Mouse (Mus musculus) forebrain, embryonic 14.5 days (tissue): ENCODE measurements around the gene Inpp4b. TPM values are rescaled to one million over a fixed set of nuclear protein-coding genes. Genes with fewer than 3 reads are reported as not detected.

Source experiments
- ATAC-seq: fragments of 200-750 bp; cut with Nextera tagmentation; 2 replicates; pipeline ENCODE4 v1.8.0; 2017; ENCODE audit warnings: mild to moderate bottlenecking, moderate library complexity
- DNase-seq: peaks from one replicate; pipeline ENCODE4 v3.0.0-alpha.2; 2015; ENCODE audit warnings: low spot score
- H3K27ac ChIP-seq: fragments of 300-500 bp; sonication (generic); 2 replicates; pipeline ENCODE4 v1.5.1; 2014; ENCODE audit warnings: low read depth, mild to moderate bottlenecking, control low read depth, low read length, moderate library complexity
- H3K27me3 ChIP-seq: fragments of 300-500 bp; sonication (generic); replicated peaks from 2 replicates; pipeline ENCODE4 v1.6.1; 2014; ENCODE audit warnings: low read length, control low read depth, mixed read lengths; ENCODE audit not compliant: control insufficient read depth, insufficient read depth
- H3K36me3 ChIP-seq: fragments of 300-500 bp; sonication (generic); 2 replicates; pipeline ENCODE4 v1.6.1; 2014; ENCODE audit warnings: low read length, control low read depth; ENCODE audit not compliant: control insufficient read depth, insufficient read depth
- H3K4me1 ChIP-seq: fragments of 300-500 bp; sonication (generic); 2 replicates; pipeline ENCODE4 v1.6.1; 2014; ENCODE audit warnings: antibody characterized with exemption, low read length, control low read depth; ENCODE audit not compliant: control insufficient read depth, insufficient read depth
- H3K4me2 ChIP-seq: fragments of 300-500 bp; sonication (generic); 2 replicates; pipeline ENCODE4 v1.6.1; 2014; ENCODE audit warnings: mild to moderate bottlenecking, control low read depth, low read length
- H3K4me3 ChIP-seq: fragments of 300-500 bp; sonication (generic); 2 replicates; pipeline ENCODE4 v1.5.1; 2014; ENCODE audit warnings: low read depth, low read length, control low read depth
- H3K9ac ChIP-seq: fragments of 300-500 bp; sonication (generic); 2 replicates; pipeline ENCODE4 v1.6.1; 2014; ENCODE audit warnings: mild to moderate bottlenecking, low read length, control low read depth, moderate library complexity
- H3K9me3 ChIP-seq: fragments of 300-500 bp; sonication (generic); replicated peaks from 2 replicates; pipeline ENCODE4 v1.6.1; 2016; ENCODE audit warnings: low read length, control low read depth, mixed read lengths; ENCODE audit not compliant: control insufficient read depth
- WGBS: fragments of 180-500 bp; shearing (Covaris S2); extraction: QIAGEN DNeasy Blood & Tissue Kit; methylation state at CpG from one replicate; pipeline ENCODE4 v1.1.7; 2014; 5-methylcytosine and 5-hydroxymethylcytosine counted together
- polyA plus RNA-seq: library from polyadenylated mRNA; unstranded; fragments of >200 nt; fragmentation: Nextera tagmentation; extraction: Ambion mirVana; gene quantifications from 2 replicates; pipeline ENCODE4 v1.2.1, GENCODE M21; 2014

Inpp4b gene
- polyA plus RNA-seq, 1 experiment from 2014 or later: 2.4 TPM

DNA sequence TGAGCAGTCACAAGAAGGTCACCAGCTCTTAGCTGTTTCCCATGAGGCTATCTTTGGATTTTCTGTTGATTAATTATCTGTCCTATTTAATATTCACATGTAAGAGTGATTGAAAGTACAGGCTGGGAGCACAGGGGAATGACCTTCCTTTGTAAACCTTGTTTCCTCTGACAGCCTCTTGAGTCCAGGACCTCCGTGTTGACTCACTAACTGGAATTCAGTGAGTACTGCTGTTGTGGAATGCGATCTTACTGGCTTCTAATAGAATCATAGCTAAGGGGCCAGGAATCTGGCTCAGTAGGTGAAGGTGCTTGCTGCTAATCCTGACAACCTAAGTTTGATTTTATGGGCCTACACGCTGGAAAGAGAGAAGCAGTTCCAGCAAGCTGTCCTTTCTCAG, 523.3 kb downstream of the Inpp4b start:
- H3K4me3 ChIP-seq: no peak overlapping the region
- no peak overlapping the region for H3K4me2 ChIP-seq
- no peaks in the 10 kb centered on the region for H3K9me3 ChIP-seq
- no peaks in the 10 kb centered on the region for H3K36me3 ChIP-seq
- H3K9ac ChIP-seq: no peak overlapping the region
- no peaks in the 10 kb centered on the region for H3K27me3 ChIP-seq
- no peak overlapping the region for H3K27ac ChIP-seq
- DNase-seq (no peak), ATAC-seq (no peak)
- WGBS: 79% methylated on average over 3 of the region's 3 CpGs
- no peaks in the 10 kb centered on the region for H3K4me1 ChIP-seq

DNA sequence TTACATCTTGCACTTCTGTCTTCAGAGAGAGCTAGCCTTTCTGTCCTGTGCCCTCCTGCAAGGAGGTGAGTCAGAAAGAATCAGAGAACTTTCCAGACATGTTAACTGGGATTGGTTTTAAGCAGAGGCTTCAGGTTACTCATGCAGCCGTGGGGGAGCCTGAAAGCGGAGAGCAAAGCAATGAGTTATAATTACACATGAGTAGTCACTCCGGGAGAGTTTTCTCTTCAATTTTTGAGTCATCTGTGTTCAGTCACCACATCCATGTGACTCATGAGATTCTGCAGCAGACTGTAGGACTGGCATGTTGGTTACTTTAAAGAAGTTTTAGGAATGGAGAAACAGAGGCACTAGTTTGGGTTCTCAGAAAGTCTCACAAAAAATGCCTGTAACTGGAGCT, 524.7 kb downstream of the Inpp4b start:
- no peak overlapping the region for H3K4me3 ChIP-seq
- no peaks in the 10 kb centered on the region for H3K36me3 ChIP-seq
- DNase-seq (no peak), ATAC-seq (no peak)
- H3K9ac ChIP-seq: no peak overlapping the region
- WGBS: 75% methylated on average over 3 of the region's 3 CpGs
- H3K4me1 ChIP-seq: no peaks in the 10 kb centered on the region
- no peak overlapping the region for H3K27ac ChIP-seq
- no peaks in the 10 kb centered on the region for H3K9me3 ChIP-seq
- no peaks in the 10 kb centered on the region for H3K27me3 ChIP-seq
- H3K4me2 ChIP-seq: no peak overlapping the region

DNA sequence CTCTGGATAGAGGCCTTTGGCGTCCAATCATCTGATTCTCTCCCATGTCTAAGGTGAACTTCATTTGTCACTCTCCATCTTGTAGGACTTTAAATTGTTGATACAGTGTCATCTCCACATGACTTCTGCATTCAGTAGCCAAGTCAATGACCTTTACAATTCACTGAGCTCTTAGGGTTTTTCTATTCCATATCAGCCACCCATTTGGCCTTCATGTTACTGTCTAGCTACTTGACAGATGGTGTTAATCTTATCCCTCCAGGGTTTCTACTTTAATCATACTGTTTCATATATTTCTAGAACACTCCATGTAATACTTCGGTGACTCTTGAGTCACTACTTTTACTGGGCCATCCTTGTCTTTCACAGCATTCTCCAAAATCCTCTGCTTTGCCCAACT, 528.1 kb downstream of the Inpp4b start:
- Histone ChIP-seq H3K4me1 (no peaks in the 10 kb centered on the region), H3K9ac (no peak overlapping the region), H3K27me3 (no peaks in the 10 kb centered on the region), H3K4me3 (no peak overlapping the region), H3K27ac (no peak overlapping the region), H3K4me2 (no peak overlapping the region), H3K36me3 (no peaks in the 10 kb centered on the region), H3K9me3 (no peaks in the 10 kb centered on the region)
- ATAC-seq (no peak), DNase-seq (no peak)
- 89% methylated on average over 2 of the region's 2 CpGs for WGBS

DNA sequence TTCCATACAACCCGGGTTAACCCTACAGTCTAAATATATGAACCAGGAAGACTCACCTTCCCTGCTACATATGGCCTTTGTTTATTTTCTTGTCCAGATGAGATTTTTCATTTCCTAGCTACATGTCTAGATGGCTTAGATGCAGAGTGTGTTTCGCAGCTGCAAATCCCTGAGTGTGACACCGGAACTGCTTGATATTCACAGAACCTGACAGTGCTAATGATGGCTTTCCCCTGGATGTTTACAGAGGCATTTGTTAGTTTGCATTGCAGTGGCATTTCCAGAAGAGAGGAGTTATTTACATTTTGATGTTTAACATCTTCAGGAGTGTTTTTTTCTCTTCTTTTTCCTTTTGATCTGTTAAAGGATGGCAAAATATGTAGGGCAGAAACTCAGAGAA, 537.7 kb downstream of the Inpp4b start:
- no peak overlapping the region for H3K4me2 ChIP-seq
- H3K9ac ChIP-seq: no peak overlapping the region
- no peak overlapping the region for H3K4me3 ChIP-seq
- H3K27me3 ChIP-seq: no peaks in the 10 kb centered on the region
- no peak overlapping the region for H3K27ac ChIP-seq
- no peaks in the 10 kb centered on the region for H3K36me3 ChIP-seq
- DNase-seq (no peak), ATAC-seq (no peak)
- 70% methylated on average over 3 of the region's 3 CpGs for WGBS
- H3K9me3 ChIP-seq: no peaks in the 10 kb centered on the region
- H3K4me1 ChIP-seq: 0 out of 2 replicates have a peak, but pooled peaks cover 2% of the 10 kb centered on the region

DNA sequence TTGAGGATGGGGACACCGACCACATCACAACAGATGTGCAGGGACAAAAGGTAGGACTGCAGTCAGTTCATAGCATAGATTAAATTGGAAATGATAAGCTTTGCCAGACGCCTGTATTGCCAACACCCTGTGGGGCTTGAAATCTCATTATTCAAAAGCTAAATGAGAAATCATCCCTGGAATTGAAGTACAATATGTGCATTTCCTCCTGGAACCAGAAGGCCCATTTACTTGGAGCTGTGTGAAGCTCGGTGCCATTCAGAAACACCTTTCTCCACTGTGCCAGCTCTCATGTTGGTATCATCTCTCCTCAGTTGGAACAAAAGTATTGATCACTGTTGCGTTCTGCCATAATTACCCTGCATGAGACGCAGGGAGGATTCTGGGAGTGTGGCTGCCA, 541.8 kb downstream of the Inpp4b start:
- Histone ChIP-seq H3K4me1 (0 out of 2 replicates have a peak, but pooled peaks cover 2% of the 10 kb centered on the region), H3K4me2 (no peak overlapping the region), H3K4me3 (no peak overlapping the region), H3K27me3 (no peaks in the 10 kb centered on the region), H3K9me3 (no peaks in the 10 kb centered on the region), H3K27ac (no peak overlapping the region), H3K36me3 (no peaks in the 10 kb centered on the region), H3K9ac (no peak overlapping the region)
- ATAC-seq (no peak), DNase-seq (no peak)
- 86% methylated on average over 5 of the region's 5 CpGs for WGBS

DNA sequence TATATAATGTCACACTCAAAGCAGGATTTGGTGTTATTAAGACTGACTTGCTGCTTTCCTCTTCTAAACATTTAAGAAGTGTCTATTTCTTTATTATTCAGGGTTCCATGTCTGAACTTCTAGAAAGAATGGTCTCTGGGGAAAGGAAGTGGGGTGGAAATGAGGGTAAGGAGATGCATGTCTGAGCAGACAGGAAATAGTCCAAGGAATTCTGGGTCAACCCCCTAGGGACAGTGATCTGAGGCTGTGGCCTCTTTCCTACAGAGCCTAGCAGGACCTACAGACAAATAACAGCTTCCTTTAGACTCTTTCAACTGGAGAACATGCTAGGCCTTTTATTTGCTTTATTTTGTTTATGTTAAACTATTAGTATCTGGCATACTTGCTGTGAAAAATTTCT, 546.5 kb downstream of the Inpp4b start:
- H3K4me2 ChIP-seq: no peak overlapping the region
- no peaks in the 10 kb centered on the region for H3K4me1 ChIP-seq
- ATAC-seq (no peak), DNase-seq (no peak)
- no peak overlapping the region for H3K27ac ChIP-seq
- H3K9me3 ChIP-seq: no peaks in the 10 kb centered on the region
- H3K4me3 ChIP-seq: no peak overlapping the region
- no peaks in the 10 kb centered on the region for H3K27me3 ChIP-seq
- H3K9ac ChIP-seq: no peak overlapping the region
- H3K36me3 ChIP-seq: no peaks in the 10 kb centered on the region

DNA sequence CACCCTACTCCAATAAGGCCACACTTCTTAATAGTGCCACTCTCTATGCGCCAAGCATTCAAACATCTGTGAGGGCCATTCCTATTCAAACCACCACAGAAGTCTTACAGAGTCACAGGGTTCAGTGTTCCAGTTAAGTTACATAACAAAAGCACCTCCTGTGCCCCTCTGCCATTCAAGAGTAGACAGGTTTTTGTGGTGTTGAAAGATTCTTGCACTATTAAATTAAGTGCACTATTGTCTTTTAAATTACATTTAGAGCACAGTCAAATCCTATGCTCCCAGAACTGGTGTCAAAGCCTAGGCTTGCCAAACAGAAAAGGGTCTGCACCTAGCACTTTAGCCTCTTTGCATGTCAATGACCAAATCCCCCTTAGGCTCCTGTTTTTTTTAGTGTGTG, 550.9 kb downstream of the Inpp4b start:
- Histone ChIP-seq H3K36me3 (no peaks in the 10 kb centered on the region), H3K9ac (no peak overlapping the region), H3K27ac (no peak overlapping the region), H3K4me2 (no peak overlapping the region), H3K4me3 (no peak overlapping the region), H3K9me3 (no peaks in the 10 kb centered on the region), H3K27me3 (no peaks in the 10 kb centered on the region), H3K4me1 (no peaks in the 10 kb centered on the region)
- DNase-seq (no peak), ATAC-seq (no peak)
- 75% methylated on average over 1 of the region's 1 CpGs for WGBS

DNA sequence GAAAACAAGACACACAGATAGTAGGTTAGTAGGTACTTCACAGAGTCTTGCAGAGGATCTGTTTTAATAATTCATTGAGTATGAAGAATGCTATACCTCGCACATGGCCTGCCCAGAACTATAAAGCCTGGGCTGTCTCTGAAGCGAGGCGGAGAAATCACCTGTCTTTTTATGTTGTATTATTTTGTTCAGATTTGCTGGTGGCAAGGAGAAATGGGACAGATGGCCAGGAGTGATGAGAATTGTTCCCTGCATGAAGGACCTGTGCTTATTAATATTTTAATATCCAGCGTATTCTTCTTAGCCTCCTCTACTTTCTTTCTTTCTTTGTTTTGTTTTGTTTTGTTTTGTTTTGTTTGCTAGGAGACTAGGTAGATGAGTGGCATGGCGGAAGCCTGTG, 604.5 kb downstream of the Inpp4b start:
- Histone ChIP-seq H3K4me1 (no peaks in the 10 kb centered on the region), H3K4me2 (no peak overlapping the region), H3K4me3 (no peak overlapping the region), H3K27ac (no peak overlapping the region), H3K27me3 (no peaks in the 10 kb centered on the region), H3K9me3 (no peaks in the 10 kb centered on the region), H3K36me3 (no peaks in the 10 kb centered on the region), H3K9ac (no peak overlapping the region)
- DNase-seq (no peak), ATAC-seq (no peak)
- WGBS: 91% methylated on average over 5 of the region's 5 CpGs

DNA sequence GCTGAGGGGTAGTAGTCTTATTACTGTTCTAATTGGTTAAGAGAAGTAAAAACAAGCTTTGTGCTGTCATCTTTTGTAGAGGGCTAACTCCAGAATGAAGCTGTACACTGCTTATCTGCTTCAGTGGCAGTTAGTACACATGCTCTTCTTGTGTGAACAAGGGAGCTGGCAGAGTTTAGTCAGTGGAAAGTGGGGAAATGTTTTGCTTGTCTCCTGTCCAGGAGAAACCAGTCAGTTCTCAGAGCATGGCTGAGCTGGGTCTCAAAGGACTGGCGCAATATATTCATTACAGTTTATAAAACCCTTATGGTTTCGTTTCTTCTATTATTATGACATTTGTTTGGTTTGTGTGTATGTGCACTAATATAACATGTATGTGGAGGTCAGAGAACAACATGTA, 610.7 kb downstream of the Inpp4b start:
- Histone ChIP-seq H3K4me3 (no peak overlapping the region), H3K27me3 (no peaks in the 10 kb centered on the region), H3K27ac (no peak overlapping the region), H3K36me3 (no peaks in the 10 kb centered on the region), H3K4me1 (no peaks in the 10 kb centered on the region), H3K4me2 (no peak overlapping the region), H3K9me3 (no peaks in the 10 kb centered on the region), H3K9ac (no peak overlapping the region)
- no peak for ATAC-seq
- no peak for DNase-seq
- 87% methylated on average over 2 of the region's 2 CpGs for WGBS
